Mouse (Mus musculus) lung, postnatal 0 days (tissue): Measurements from ENCODE around the gene Postn. TPM values are rescaled to one million over a fixed set of nuclear protein-coding genes. Genes with fewer than 3 reads are reported as not detected.

ENCODE experiments used
- ATAC-seq: fragments of 200-750 bp; cut with Nextera tagmentation; 2 replicates; pipeline ENCODE4 v1.8.0; 2017; ENCODE audit warnings: moderate library complexity
- DNase-seq: peaks from one replicate; pipeline ENCODE4 v3.0.0-alpha.2; 2016; ENCODE audit warnings: low spot score
- H3K27ac ChIP-seq: fragments of 300-500 bp; sonication (generic); 2 replicates; pipeline ENCODE4 v1.5.1; 2014; ENCODE audit warnings: antibody characterized with exemption, mild to moderate bottlenecking, low read length, mixed read lengths
- H3K27me3 ChIP-seq: fragments of 300-500 bp; sonication (generic); replicated peaks from 2 replicates; pipeline ENCODE4 v1.6.1; 2014; ENCODE audit warnings: low read length, mixed read lengths; ENCODE audit not compliant: insufficient read depth
- H3K36me3 ChIP-seq: fragments of 300-500 bp; sonication (generic); 2 replicates; pipeline ENCODE4 v1.6.1; 2014; ENCODE audit warnings: low read length, mixed read lengths; ENCODE audit not compliant: insufficient read depth
- H3K4me1 ChIP-seq: fragments of 300-500 bp; sonication (generic); 2 replicates; pipeline ENCODE4 v1.6.1; 2014; ENCODE audit warnings: antibody characterized with exemption, low read depth, low read length, mixed read lengths; ENCODE audit not compliant: insufficient read depth
- H3K4me2 ChIP-seq: fragments of 300-500 bp; sonication (generic); replicated peaks from 2 replicates; pipeline ENCODE4 v1.6.1; 2014; ENCODE audit warnings: low read depth, mild to moderate bottlenecking, low read length, moderate library complexity, mixed read lengths
- H3K4me3 ChIP-seq: fragments of 300-500 bp; sonication (generic); 2 replicates; pipeline ENCODE4 v1.5.1; 2014; ENCODE audit warnings: low read depth, low read length
- H3K9ac ChIP-seq: fragments of 300-500 bp; sonication (generic); replicated peaks from 2 replicates; pipeline ENCODE4 v1.6.1; 2014; ENCODE audit warnings: low read depth, mild to moderate bottlenecking
- H3K9me3 ChIP-seq: fragments of 300-500 bp; sonication (generic); 2 replicates; pipeline ENCODE4 v1.6.1; 2016; ENCODE audit warnings: low read length, mixed read lengths
- CTCF ChIP-seq: IDR thresholded peaks from 2 replicates; pipeline ENCODE4 v1.5.1; 2016; ENCODE audit warnings: antibody characterized with exemption, mild to moderate bottlenecking
- EP300 ChIP-seq: IDR thresholded peaks from 2 replicates; pipeline ENCODE4 v1.6.1; 2016; ENCODE audit warnings: antibody characterized with exemption, mild to moderate bottlenecking, control low read depth
- WGBS: fragments of 180-500 bp; shearing (Covaris S2); extraction: QIAGEN DNeasy Blood & Tissue Kit; methylation state at CpG from one replicate; pipeline ENCODE4 v1.1.7; 2014; 5-methylcytosine and 5-hydroxymethylcytosine counted together
- polyA plus RNA-seq: library from polyadenylated mRNA; unstranded; fragments of >200 nt; fragmentation: Nextera tagmentation; extraction: Ambion mirVana; gene quantifications from 2 replicates; pipeline ENCODE4 v1.2.1, GENCODE M21; 2015

The Postn gene
- polyA plus RNA-seq, 1 experiment from 2014 or later, result 199 TPM

GRCm38 (mm10) chr3:54399911-54400310, 39.0 kb downstream of the Postn start:
- WGBS, result 33% methylated on average over 2 of the region's 2 CpGs
- no peak for TF ChIP-seq CTCF
- no peak for TF ChIP-seq EP300
- no peak for ATAC-seq
- Histone ChIP-seq H3K36me3 (no peaks in the 10 kb centered on the region), H3K9me3 (no peaks in the 10 kb centered on the region), H3K4me3 (no peak overlapping the region), H3K4me2 (no peak overlapping the region), H3K27ac (no peak overlapping the region), H3K9ac (no peak overlapping the region), H3K27me3 (no peaks in the 10 kb centered on the region), H3K4me1 (no peaks in the 10 kb centered on the region)
- DNase-seq, result no peak

- TF ChIP-seq EP300 (no peak), CTCF (no peak)
- H3K36me3 ChIP-seq, result no peaks in the 10 kb centered on the region
- 33% methylated on average over 1 of the region's 1 CpGs for WGBS
- H3K9me3 ChIP-seq, result no peaks in the 10 kb centered on the region
- DNase-seq, result no peak
- ATAC-seq, result no peak
- no peaks in the 10 kb centered on the region for H3K27me3 ChIP-seq
- H3K27ac ChIP-seq, result no peak overlapping the region
- no peak overlapping the region for H3K4me2 ChIP-seq
- H3K9ac ChIP-seq, result no peak overlapping the region
- H3K4me1 ChIP-seq, result no peaks in the 10 kb centered on the region
- no peak overlapping the region for H3K4me3 ChIP-seq
Measured at GRCm38 (mm10) chr3:54400617-54401016, 39.7 kb downstream of the Postn start.

GRCm38 (mm10) chr3:54401706-54402105, 40.8 kb downstream of the Postn start:
- no peaks in the 10 kb centered on the region for H3K4me1 ChIP-seq
- H3K4me3 ChIP-seq, result no peak overlapping the region
- 76% methylated on average over 5 of the region's 5 CpGs for WGBS
- H3K4me2 ChIP-seq, result no peak overlapping the region
- H3K9ac ChIP-seq, result no peak overlapping the region
- no peaks in the 10 kb centered on the region for H3K9me3 ChIP-seq
- no peak for ATAC-seq
- no peaks in the 10 kb centered on the region for H3K27me3 ChIP-seq
- H3K27ac ChIP-seq, result no peak overlapping the region
- DNase-seq, result no peak
- TF ChIP-seq EP300 (no peak), CTCF (no peak)
- no peaks in the 10 kb centered on the region for H3K36me3 ChIP-seq

- no peak overlapping the region for H3K9ac ChIP-seq
- no peaks in the 10 kb centered on the region for H3K4me1 ChIP-seq
- no peak overlapping the region for H3K4me2 ChIP-seq
- DNase-seq (no peak), ATAC-seq (no peak)
- WGBS, result 45% methylated on average over 3 of the region's 3 CpGs
- no peaks in the 10 kb centered on the region for H3K27me3 ChIP-seq
- no peak overlapping the region for H3K4me3 ChIP-seq
- no peak overlapping the region for H3K27ac ChIP-seq
- H3K9me3 ChIP-seq, result no peaks in the 10 kb centered on the region
- no peak for TF ChIP-seq EP300
- TF ChIP-seq CTCF, result no peak
- no peaks in the 10 kb centered on the region for H3K36me3 ChIP-seq
Measured at GRCm38 (mm10) chr3:54403791-54404190, 42.9 kb downstream of the Postn start.

- H3K27me3 ChIP-seq, result no peaks in the 10 kb centered on the region
- no peak overlapping the region for H3K4me3 ChIP-seq
- H3K27ac ChIP-seq, result no peak overlapping the region
- H3K36me3 ChIP-seq, result no peaks in the 10 kb centered on the region
- H3K4me2 ChIP-seq, result no peak overlapping the region
- no peak for DNase-seq
- H3K9me3 ChIP-seq, result no peaks in the 10 kb centered on the region
- no peak for ATAC-seq
- H3K4me1 ChIP-seq, result no peaks in the 10 kb centered on the region
- 15% methylated on average over 2 of the region's 2 CpGs for WGBS
- H3K9ac ChIP-seq, result no peak overlapping the region
- TF ChIP-seq CTCF, result no peak
- no peak for TF ChIP-seq EP300
Measured at GRCm38 (mm10) chr3:54406567-54406966, 45.7 kb downstream of the Postn start.

- no peak overlapping the region for H3K4me2 ChIP-seq
- H3K27me3 ChIP-seq, result no peaks in the 10 kb centered on the region
- 79% methylated on average over 3 of the region's 3 CpGs for WGBS
- H3K27ac ChIP-seq, result no peak overlapping the region
- no peak overlapping the region for H3K4me3 ChIP-seq
- no peak overlapping the region for H3K9ac ChIP-seq
- TF ChIP-seq CTCF, result no peak
- no peak for TF ChIP-seq EP300
- no peak for DNase-seq
- no peaks in the 10 kb centered on the region for H3K9me3 ChIP-seq
- H3K36me3 ChIP-seq, result no peaks in the 10 kb centered on the region
- H3K4me1 ChIP-seq, result no peaks in the 10 kb centered on the region
- ATAC-seq, result no peak
Measured at GRCm38 (mm10) chr3:54411052-54411451, 50.1 kb downstream of the Postn start.
